Mouse (Mus musculus): ENCODE measurements around the gene Usp32.
A peak's percentile ranks its signal among the peaks of the same experiment; 100 is the strongest.

Usp32 gene

DNA sequence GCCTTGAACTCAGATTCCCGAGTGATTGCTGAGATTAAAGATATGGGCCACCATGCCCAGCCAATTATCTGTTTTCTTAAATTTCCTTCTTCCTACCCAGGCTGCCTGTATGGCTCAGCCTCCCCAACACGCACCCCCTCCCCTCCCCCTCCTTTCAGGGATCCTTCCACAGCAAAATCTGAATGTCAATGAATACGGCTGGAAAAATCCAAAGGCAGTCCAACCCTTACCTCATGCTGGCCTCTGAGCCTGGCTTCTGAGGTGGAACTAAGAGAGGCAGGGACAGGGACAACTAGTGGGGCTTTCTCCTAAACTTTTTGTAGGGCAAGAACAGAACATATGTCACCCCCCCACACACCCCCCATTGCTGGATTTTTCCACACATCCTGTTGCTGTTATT, 191.8 kb downstream of the Usp32 start:
- no peak for DNase-seq (ENCODE audit: low spot score)

DNA sequence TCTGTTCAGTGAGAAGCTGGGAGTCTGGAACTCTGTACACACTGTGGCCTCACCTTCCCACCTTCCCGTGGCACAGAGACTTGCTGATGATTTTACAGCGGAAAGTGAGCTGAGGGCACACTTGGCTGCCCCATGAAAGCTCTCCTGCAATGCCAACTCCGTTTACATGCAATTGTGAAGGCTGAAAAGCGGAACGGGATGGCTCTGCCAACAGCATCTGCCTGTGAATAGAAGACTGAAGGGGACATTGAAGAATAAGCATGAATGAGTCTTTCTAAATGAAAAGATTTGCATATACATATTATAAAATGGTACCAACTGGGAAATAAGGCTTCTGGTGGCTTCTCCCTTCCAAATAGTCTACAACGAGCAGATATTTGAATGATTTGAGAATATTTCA, 192.8 kb downstream of the Usp32 start:
- DNase-seq (ENCODE audit: low spot score), result no peak

DNA sequence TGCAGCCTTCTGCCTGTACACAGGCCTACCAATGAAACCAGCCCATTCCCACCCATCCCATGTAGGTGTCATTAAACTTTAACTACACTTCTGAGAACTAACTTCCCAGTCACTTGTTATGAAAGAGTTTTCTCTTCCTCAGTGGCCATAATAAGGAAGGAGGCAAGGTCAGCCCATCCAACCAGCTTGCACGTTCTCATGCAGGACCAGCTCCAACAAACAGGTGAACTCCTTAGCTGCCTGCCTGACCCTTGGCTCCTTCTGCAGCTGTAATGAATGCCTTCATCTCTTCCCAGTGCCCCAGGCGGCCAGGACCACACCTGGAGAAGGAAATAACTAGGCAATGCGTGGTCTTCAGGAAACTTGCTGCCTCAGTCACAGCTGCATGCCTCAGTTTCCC, 194.1 kb downstream of the Usp32 start:
- no peak for DNase-seq (ENCODE audit: low spot score)

DNA sequence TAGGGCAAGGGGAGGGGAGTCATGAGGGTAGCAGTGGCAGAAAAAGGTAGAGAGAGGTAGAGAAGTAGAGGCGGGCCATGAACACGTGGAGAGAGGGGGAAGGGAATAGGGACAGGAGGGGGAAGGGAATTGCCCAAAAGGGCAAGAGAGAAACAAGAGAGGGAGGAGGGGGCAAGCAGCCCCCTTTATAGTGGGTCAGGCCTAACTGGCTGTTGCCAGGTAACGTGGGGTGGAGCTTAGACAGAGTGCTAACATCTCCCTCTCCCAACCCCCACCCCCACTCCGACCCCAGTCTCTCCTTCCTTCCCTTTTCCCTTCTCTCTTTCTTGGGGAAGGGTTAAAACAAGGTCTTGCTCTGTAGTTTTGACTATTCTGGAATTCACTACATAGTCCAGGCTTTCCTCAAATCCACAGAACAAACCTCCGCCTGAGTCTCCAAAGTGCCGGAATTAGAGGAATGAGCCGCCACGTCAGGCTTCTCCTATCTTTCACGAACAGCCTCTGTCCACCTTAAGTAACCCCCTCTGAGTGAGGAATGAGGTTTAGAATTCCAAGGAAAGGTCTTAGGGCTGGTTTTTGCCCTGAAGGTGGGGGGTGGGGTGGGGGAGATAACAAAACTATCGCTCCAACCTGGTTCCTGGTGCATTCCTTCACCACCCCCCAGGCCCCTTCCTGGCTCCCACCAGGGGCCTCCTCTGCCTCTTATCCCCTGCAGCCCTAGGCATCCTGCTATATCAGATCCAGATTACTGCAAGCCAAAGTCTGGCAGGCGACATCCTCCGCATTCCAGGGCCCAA, 195.1 kb downstream of the Usp32 start:
- no peak for DNase-seq (ENCODE audit: low spot score)

DNA sequence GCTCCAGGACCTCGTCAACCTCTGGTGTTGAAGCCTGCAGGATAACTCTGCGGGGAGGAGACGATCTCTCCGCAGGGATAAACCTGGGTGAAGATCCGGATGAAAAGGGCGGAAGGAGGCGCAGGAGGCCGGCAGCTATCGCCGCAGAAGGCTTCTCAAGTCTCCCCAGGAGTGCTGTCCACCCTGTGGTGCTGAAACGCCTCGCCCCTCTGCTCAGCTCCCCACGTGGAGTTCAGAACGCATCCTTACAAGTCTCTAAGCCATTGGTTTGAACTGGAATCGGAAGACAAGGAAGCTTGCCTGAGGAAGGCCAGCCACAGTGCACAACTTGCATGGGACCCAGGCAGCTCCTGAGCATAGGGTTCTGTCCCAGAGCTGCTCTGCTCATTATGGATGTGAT, 196.0 kb downstream of the Usp32 start:
- DNase-seq (ENCODE audit: low spot score), result peak; percentile 21

DNA sequence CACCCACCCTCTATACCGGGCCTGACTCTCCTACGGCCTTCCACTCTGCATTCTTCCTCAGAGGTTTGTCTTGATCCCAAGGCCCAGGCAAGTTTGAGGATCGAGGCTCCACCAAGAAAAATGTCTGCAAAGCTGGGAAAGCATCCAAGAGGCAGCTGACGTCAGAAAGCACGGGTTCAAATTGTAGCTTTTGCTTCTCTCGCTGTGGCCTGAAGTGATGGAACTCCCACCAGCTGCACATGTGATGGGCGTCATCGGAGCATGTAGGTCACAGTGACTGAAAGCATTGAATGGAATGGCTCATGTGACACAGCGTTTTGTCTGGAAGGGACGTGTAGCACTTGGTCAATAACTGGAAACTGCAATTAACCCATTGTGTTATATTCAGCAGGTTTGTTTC, 199.8 kb downstream of the Usp32 start:
- no peak for DNase-seq (ENCODE audit: low spot score)

DNA sequence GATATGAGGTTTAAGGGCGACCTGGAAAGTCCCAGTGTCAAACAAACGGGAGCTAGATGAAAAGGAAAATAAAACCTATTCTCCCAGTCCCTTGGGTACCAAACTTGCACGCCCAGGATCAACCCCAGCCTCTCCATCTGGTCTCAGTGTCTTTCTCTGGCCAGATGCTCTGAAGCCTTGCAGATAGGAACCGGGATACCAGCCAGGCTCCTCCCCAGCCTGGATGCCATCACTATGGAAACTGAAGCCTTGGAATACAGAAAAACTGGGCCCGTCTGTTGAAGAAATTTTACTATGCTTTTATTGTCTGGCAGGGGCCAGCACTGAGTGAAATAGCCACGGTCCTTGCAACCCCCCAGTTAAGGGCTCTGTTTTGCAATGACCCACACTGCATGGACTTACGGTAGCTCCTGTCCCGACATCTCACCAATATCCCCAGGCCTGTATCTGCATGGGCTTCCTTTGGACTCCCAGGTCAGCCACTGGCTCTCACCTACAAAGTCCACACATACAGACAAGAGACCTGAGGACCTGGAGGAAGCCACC, 200.4 kb downstream of the Usp32 start:
- no peak for DNase-seq (ENCODE audit: low spot score)

All from c-Kit-positive CD71-positive TER-119-positive erythroid progenitor cells, embryonic 14.5 days (primary cell).